ENCODE assay signal across 16 mouse cellular contexts in the genomic region with DNA sequence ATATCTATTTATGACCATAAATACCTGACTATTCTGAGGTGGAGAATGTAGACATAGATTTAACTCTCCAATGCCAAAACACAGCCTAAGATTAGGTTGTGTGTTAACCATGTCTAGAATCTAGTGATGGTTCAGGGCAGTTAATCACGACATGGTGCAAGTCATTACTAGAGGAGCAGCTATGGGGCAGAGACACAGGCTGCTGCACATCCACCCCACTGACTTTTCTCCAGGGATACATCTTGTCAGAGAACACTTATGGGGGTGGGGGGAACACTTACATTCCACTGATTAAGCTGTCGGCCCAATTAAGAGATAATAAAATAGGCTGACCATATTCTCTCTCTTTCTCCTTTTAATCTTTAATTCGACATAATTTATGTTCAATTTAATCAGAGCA.
"Had no signal": no experiment of that assay in that cellular context is flagged by ENCODE, and none has a peak within 500 bp of the region (broad histone marks: within the 10 kb centered on the region; RNA-seq: fewer than 3 reads in every experiment).

No protein-coding gene starts in this region.

- ATAC-seq: liver, embryonic 12.5 days; midbrain, embryonic 13.5 days; midbrain, embryonic 15.5 days had no signal

- H3K4me3 ChIP-seq: liver, embryonic 12.5 days; midbrain, embryonic 13.5 days; midbrain, embryonic 15.5 days had no signal

- H3K9ac ChIP-seq: liver, embryonic 12.5 days; liver, embryonic 14.5 days; lung, embryonic 14.5 days; midbrain, embryonic 13.5 days; midbrain, embryonic 15.5 days had no signal

- H3K27me3 ChIP-seq: liver, embryonic 12.5 days; midbrain, embryonic 13.5 days; midbrain, embryonic 15.5 days had no signal

- H3K27ac ChIP-seq: liver, embryonic 12.5 days; liver, embryonic 14.5 days had no signal

- DNase-seq: lung, adult 18-20 months; lung, embryonic 14.5 days; lung, postnatal 10 days; lung, postnatal 4 days; right cerebral cortex, adult 18-20 months; right cerebral cortex, postnatal 25 days; right cerebral cortex, postnatal 4 days; spleen, adult 18-20 months; thymus, adult 18-20 months; thymus, postnatal 25 days; thymus, postnatal 4 days had no signal

- H3K4me1 ChIP-seq: liver, embryonic 12.5 days had no signal

- H3K4me2 ChIP-seq: liver, embryonic 12.5 days; lung, embryonic 14.5 days; midbrain, embryonic 11.5 days; midbrain, embryonic 13.5 days; midbrain, embryonic 15.5 days had no signal

- H3K9me3 ChIP-seq: liver, embryonic 12.5 days; midbrain, embryonic 13.5 days; midbrain, embryonic 15.5 days had no signal
